ENCODE assay signal across 7 mouse cellular contexts in the genomic region with DNA sequence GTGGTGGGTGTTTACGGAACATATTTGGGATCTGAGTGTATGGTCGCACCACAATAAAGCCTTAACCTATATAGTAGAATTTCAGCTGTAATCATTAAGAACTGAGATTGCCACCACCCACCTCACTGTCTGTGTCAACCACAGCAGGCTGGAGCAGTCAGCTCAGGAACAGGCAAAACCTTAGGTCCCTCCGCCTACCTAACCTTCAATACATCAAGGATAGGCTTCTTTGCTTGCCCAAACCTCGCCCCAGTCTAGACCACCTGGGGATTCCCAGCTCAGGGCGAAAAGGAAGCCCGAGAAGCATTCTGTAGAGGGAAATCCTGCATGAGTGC. TPM values are rescaled to one million over a fixed set of nuclear protein-coding genes. Genes with fewer than 3 reads are reported as not detected.
DNase-seq lines count a peak whose midpoint lies in the region; ATAC-seq lines count a peak whose summit lies in the region.

No protein-coding gene starts in this region.

- H3K36me3 ChIP-seq in neural tube, embryonic 11.5 days (ENCODE audit: control insufficient read depth, insufficient read depth, low read length), result no peaks in the 10 kb centered on the region; the same call in 1 of the 2 replicates
- H3K36me3 ChIP-seq in forebrain, embryonic 14.5 days (ENCODE audit: control insufficient read depth, insufficient read depth, low read length), result peaks cover 7% of the 10 kb centered on the region; the same call in 1 of the 2 replicates
- H3K36me3 ChIP-seq in liver, embryonic 11.5 days (ENCODE audit: control insufficient read depth, insufficient read depth, low read length), result no peaks in the 10 kb centered on the region
- H3K36me3 ChIP-seq in stomach, embryonic 16.5 days (ENCODE audit: control insufficient read depth, insufficient read depth, low read length), result 0 out of 2 replicates have a peak, but pooled peaks cover 2% of the 10 kb centered on the region

- 42% methylated on average over 6 of the region's 6 CpGs for WGBS in neural tube, embryonic 11.5 days
- WGBS in forebrain, embryonic 14.5 days, result 47% methylated on average over 6 of the region's 6 CpGs
- 43% methylated on average over 6 of the region's 6 CpGs for WGBS in liver, embryonic 11.5 days
- 46% methylated on average over 6 of the region's 6 CpGs for WGBS in stomach, embryonic 16.5 days

- H3K9me3 ChIP-seq in neural tube, embryonic 11.5 days (ENCODE audit: control insufficient read depth, low read length), result no peaks in the 10 kb centered on the region
- no peaks in the 10 kb centered on the region for H3K9me3 ChIP-seq in forebrain, embryonic 14.5 days (replicated peaks; ENCODE audit: control insufficient read depth, low read length)
- H3K9me3 ChIP-seq in liver, embryonic 11.5 days (ENCODE audit: control insufficient read depth, low read length), result no peaks in the 10 kb centered on the region
- no peaks in the 10 kb centered on the region for H3K9me3 ChIP-seq in stomach, embryonic 16.5 days (replicated peaks; ENCODE audit: control insufficient read depth, low read length)

- ATAC-seq in neural tube, embryonic 11.5 days (ENCODE audit: insufficient read depth, low FRiP score, low TSS enrichment), result no peak; the same call in 1 of the 2 replicates
- no peak for ATAC-seq in forebrain, embryonic 14.5 days
- ATAC-seq in liver, embryonic 11.5 days (replicated peaks; ENCODE audit: low FRiP score), result no peak; the same call in 1 of the 2 replicates
- ATAC-seq in stomach, embryonic 16.5 days (ENCODE audit: insufficient read depth, low FRiP score), result no peak

- H3K4me3 ChIP-seq in neural tube, embryonic 11.5 days (ENCODE audit: low read depth, low read length), result peak overlapping the region; percentile 54
- H3K4me3 ChIP-seq in forebrain, embryonic 14.5 days (ENCODE audit: low read depth, low read length), result peak overlapping the region; percentile 55
- peak overlapping the region; percentile 56 for H3K4me3 ChIP-seq in liver, embryonic 11.5 days (ENCODE audit: low read depth, low read length)
- H3K4me3 ChIP-seq in stomach, embryonic 16.5 days (replicated peaks; ENCODE audit: low read length), result peak overlapping the region; percentile 69

- H3K27me3 ChIP-seq in neural tube, embryonic 11.5 days (ENCODE audit: control insufficient read depth, insufficient read depth, low read length), result no peaks in the 10 kb centered on the region
- H3K27me3 ChIP-seq in forebrain, embryonic 14.5 days (replicated peaks; ENCODE audit: control insufficient read depth, insufficient read depth, low read length), result no peaks in the 10 kb centered on the region
- H3K27me3 ChIP-seq in liver, embryonic 11.5 days (replicated peaks; ENCODE audit: control insufficient read depth, insufficient read depth, low read length), result no peaks in the 10 kb centered on the region; the same call in 1 of the 2 replicates
- H3K27me3 ChIP-seq in stomach, embryonic 16.5 days (ENCODE audit: control insufficient read depth, insufficient read depth, low read length), result no peaks in the 10 kb centered on the region

- peaks cover 3% of the 10 kb centered on the region; the same call in 1 of the 2 replicates for H3K4me1 ChIP-seq in neural tube, embryonic 11.5 days (ENCODE audit: control insufficient read depth, insufficient read depth, low read length)
- H3K4me1 ChIP-seq in forebrain, embryonic 14.5 days (ENCODE audit: control insufficient read depth, insufficient read depth, low read length), result peaks cover 10% of the 10 kb centered on the region
- peaks cover 4% of the 10 kb centered on the region; the same call in 1 of the 2 replicates for H3K4me1 ChIP-seq in liver, embryonic 11.5 days (replicated peaks; ENCODE audit: control insufficient read depth, insufficient read depth, low read length)
- peaks cover 11% of the 10 kb centered on the region for H3K4me1 ChIP-seq in stomach, embryonic 16.5 days (ENCODE audit: control insufficient read depth, insufficient read depth, low read length)

- no peak overlapping the region for H3K27ac ChIP-seq in neural tube, embryonic 11.5 days (ENCODE audit: low read depth, low read length)
- no peak overlapping the region for H3K27ac ChIP-seq in forebrain, embryonic 14.5 days (ENCODE audit: low read depth, low read length)
- H3K27ac ChIP-seq in liver, embryonic 11.5 days (ENCODE audit: low read depth, low read length), result no peak overlapping the region
- H3K27ac ChIP-seq in stomach, embryonic 16.5 days (ENCODE audit: low read length), result no peak overlapping the region

- DNase-seq in neural tube, embryonic 11.5 days (ENCODE audit: low spot score), result no peak
- no peak for DNase-seq in neural tube, embryonic 10.5 days (ENCODE audit: extremely low spot score, low spot score)
- no peak for DNase-seq in forebrain, embryonic 14.5 days (ENCODE audit: low spot score)
- no peak for DNase-seq in liver, embryonic 11.5 days (ENCODE audit: low spot score)
- DNase-seq in ovary, postnatal 36 days (ENCODE audit: low spot score), result no peak
- no peak for DNase-seq in frontal cortex, postnatal 25 days (ENCODE audit: low spot score in 2 of 2)

- peak overlapping the region; percentile 96 for H3K4me2 ChIP-seq in neural tube, embryonic 11.5 days (ENCODE audit: low read depth)
- H3K4me2 ChIP-seq in forebrain, embryonic 14.5 days (ENCODE audit: low read length), result peak overlapping the region; percentile 96
- H3K4me2 ChIP-seq in liver, embryonic 11.5 days, result peak overlapping the region; percentile 67
- peak overlapping the region; percentile 89 for H3K4me2 ChIP-seq in stomach, embryonic 16.5 days (ENCODE audit: low read depth, low read length)

- peak overlapping the region; percentile 77 for H3K9ac ChIP-seq in neural tube, embryonic 11.5 days (ENCODE audit: low read length)
- peak overlapping the region; percentile 82 for H3K9ac ChIP-seq in forebrain, embryonic 14.5 days (ENCODE audit: low read length)
- no peak overlapping the region; the same call in 1 of the 2 replicates for H3K9ac ChIP-seq in liver, embryonic 11.5 days (ENCODE audit: low read depth, low read length)
- H3K9ac ChIP-seq in stomach, embryonic 16.5 days (ENCODE audit: low read length), result peak overlapping the region; percentile 79; the same call in 1 of the 2 replicates

RNA-seq across cellular contexts. Expression of gene Tert, which starts 0.3 kb away (rescaled TPM):
- polyA plus RNA-seq in neural tube, embryonic 11.5 days (2014; fragmentation: Nextera tagmentation; extraction: Ambion mirVana), result 3.3 and 3.7 TPM in 2 replicates
- polyA plus RNA-seq in forebrain, embryonic 14.5 days (2014; fragmentation: Nextera tagmentation; extraction: Ambion mirVana), result 1.8 and 3.1 TPM in 2 replicates
- polyA plus RNA-seq in liver, embryonic 11.5 days (2014; fragmentation: Nextera tagmentation; extraction: Ambion mirVana), result 2.2 and 2.9 TPM in 2 replicates
- polyA plus RNA-seq in stomach, embryonic 16.5 days (2015; fragmentation: Nextera tagmentation; extraction: Ambion mirVana), result 3.2 and 5.0 TPM in 2 replicates

RNA-seq across cellular contexts. Expression of gene Clptm1l, which starts 22.6 kb away (rescaled TPM):
- 128 and 131 TPM in 2 replicates for polyA plus RNA-seq in neural tube, embryonic 11.5 days (2014; fragmentation: Nextera tagmentation; extraction: Ambion mirVana)
- 119 and 126 TPM in 2 replicates for polyA plus RNA-seq in forebrain, embryonic 14.5 days (2014; fragmentation: Nextera tagmentation; extraction: Ambion mirVana)
- polyA plus RNA-seq in liver, embryonic 11.5 days (2014; fragmentation: Nextera tagmentation; extraction: Ambion mirVana), result 157 and 167 TPM in 2 replicates
- 117 TPM in 2 replicates for polyA plus RNA-seq in stomach, embryonic 16.5 days (2015; fragmentation: Nextera tagmentation; extraction: Ambion mirVana)

RNA-seq across cellular contexts. Expression of gene Slc6a18, which starts 51.4 kb away (rescaled TPM):
- not detected in 2 replicates for polyA plus RNA-seq in neural tube, embryonic 11.5 days (2014; fragmentation: Nextera tagmentation; extraction: Ambion mirVana)
- not detected in 2 replicates for polyA plus RNA-seq in forebrain, embryonic 14.5 days (2014; fragmentation: Nextera tagmentation; extraction: Ambion mirVana)
- polyA plus RNA-seq in liver, embryonic 11.5 days (2014; fragmentation: Nextera tagmentation; extraction: Ambion mirVana), result not detected in 2 replicates
- polyA plus RNA-seq in stomach, embryonic 16.5 days (2015; fragmentation: Nextera tagmentation; extraction: Ambion mirVana), result not detected in 2 replicates
